Mouse (Mus musculus) kidney, postnatal 4 days (tissue): ENCODE measurements around the gene Dtx1.

ENCODE experiments used
- DNase-seq, 2 experiments: peaks; one replicate each; pipeline ENCODE4 v3.0.0; 2021; ENCODE audit warnings: mixed read lengths in 2 of 2

The Dtx1 gene

GRCm38 (mm10) chr5:120674229-120675145, 37.2 kb downstream of the Dtx1 start:
- peak; percentile 75 to 85 for DNase-seq

- DNase-seq = peak; percentile 70 to 74
Observed at GRCm38 (mm10) chr5:120673626-120674025, 38.1 kb downstream of the Dtx1 start.

- DNase-seq = no peak
Observed at GRCm38 (mm10) chr5:120671865-120672264, 39.9 kb downstream of the Dtx1 start.

GRCm38 (mm10) chr5:120670132-120670531, 41.6 kb downstream of the Dtx1 start:
- DNase-seq = no peak

- no peak for DNase-seq
Observed at GRCm38 (mm10) chr5:120668761-120669160, 43.0 kb downstream of the Dtx1 start.

- DNase-seq = no peak
Observed at GRCm38 (mm10) chr5:120664888-120665287, 46.8 kb downstream of the Dtx1 start.

GRCm38 (mm10) chr5:120660816-120661215, 50.9 kb downstream of the Dtx1 start:
- DNase-seq = no peak

GRCm38 (mm10) chr5:120656281-120656751, 55.4 kb downstream of the Dtx1 start:
- DNase-seq = no peak

GRCm38 (mm10) chr5:120653873-120654272, 57.9 kb downstream of the Dtx1 start:
- no peak for DNase-seq

- DNase-seq = no peak
Observed at GRCm38 (mm10) chr5:120652915-120653701, 58.6 kb downstream of the Dtx1 start.

GRCm38 (mm10) chr5:120651230-120651629, 60.5 kb downstream of the Dtx1 start:
- no peak for DNase-seq

- no peak for DNase-seq
Observed at GRCm38 (mm10) chr5:120649938-120650337, 61.8 kb downstream of the Dtx1 start.

GRCm38 (mm10) chr5:120649374-120649933, 62.3 kb downstream of the Dtx1 start:
- no peak for DNase-seq

GRCm38 (mm10) chr5:120648569-120649373, 63.0 kb downstream of the Dtx1 start, which contains the start of gene Rasal1:
Gene Rasal1, plus strand, starts transcription at chr5:120648812.
- peak; percentile 66 to 76 for DNase-seq

GRCm38 (mm10) chr5:120647814-120648491, 63.8 kb downstream of the Dtx1 start:
- no peak for DNase-seq

GRCm38 (mm10) chr5:120647361-120647760, 64.4 kb downstream of the Dtx1 start:
- no peak for DNase-seq

- no peak for DNase-seq
Observed at GRCm38 (mm10) chr5:120645851-120646250, 65.9 kb downstream of the Dtx1 start.

- DNase-seq = no peak
Observed at GRCm38 (mm10) chr5:120644227-120644626, 67.5 kb downstream of the Dtx1 start.

- peak; percentile 42 to 59 for DNase-seq
Observed at GRCm38 (mm10) chr5:120643365-120644085, 68.2 kb downstream of the Dtx1 start.

- no peak for DNase-seq
Observed at GRCm38 (mm10) chr5:120640094-120640493, 71.6 kb downstream of the Dtx1 start.

- no peak for DNase-seq
Observed at GRCm38 (mm10) chr5:120635633-120636032, 76.1 kb downstream of the Dtx1 start.
